Mouse (Mus musculus) CH12.LX (cell line): ENCODE measurements at regions not wholly inside any gene's neighbourhood (a gene's known extent, or its start where the extent isn't known, plus 50 kb on each side); places are given as distances from the start of the nearest gene placed in this dataset.
"Not testable (repeated sequence)": the region's sequence is repeated elsewhere in the genome, so short reads cannot be mapped to it uniquely, and the experiment has no call there.

Experiments used
- DNase-seq: peaks from one replicate; pipeline ENCODE4 v3.0.0-alpha.2; 2013; ENCODE audit errors: extremely low read depth
- H3K27ac ChIP-seq: 2 replicates; pipeline ENCODE4 v1.5.1; 2012; ENCODE audit warnings: low read depth, mild to moderate bottlenecking, control low read depth, moderate library complexity; ENCODE audit not compliant: insufficient read depth
- H3K27me3 ChIP-seq: replicated peaks from 2 replicates; pipeline ENCODE3; 2012; ENCODE audit warnings: inconsistent platforms
- H3K36me3 ChIP-seq, 2 experiments: replicated peaks in 1 of 2; 2 replicates each; pipeline versions ENCODE3 to v1.6.1; 2012; ENCODE audit warnings: inconsistent platforms in 1 of 2, low read length in 1 of 2, mild to moderate bottlenecking in 1 of 2, mixed read lengths in 1 of 2, moderate library complexity in 1 of 2; ENCODE audit not compliant: control insufficient read depth in 1 of 2, insufficient read depth in 1 of 2
- H3K4me1 ChIP-seq, 2 experiments: 2 replicates each; pipeline ENCODE4 v1.6.1; 2012; ENCODE audit warnings: inconsistent platforms in 1 of 2, moderate library complexity in 1 of 2; ENCODE audit not compliant: insufficient read depth in 2 of 2, control insufficient read depth in 1 of 2
- H3K4me2 ChIP-seq: 2 replicates; pipeline ENCODE4 v1.6.1; 2012; ENCODE audit warnings: low read depth, mild to moderate bottlenecking, control low read depth; ENCODE audit not compliant: poor library complexity, insufficient read depth, severe bottlenecking
- H3K4me3 ChIP-seq, 3 experiments: fragments of 150-350 bp in 1 of 3; sonication (generic) in 1 of 3; replicated peaks in 1 of 3; 2 replicates each; pipeline versions ENCODE3 to v1.5.1; 2011 to 2012; ENCODE audit warnings: low read depth in 2 of 3, low read length in 2 of 3, mild to moderate bottlenecking in 2 of 3, moderate library complexity in 2 of 3, control low read depth in 1 of 3, improper control_type of control experiment in 1 of 3, inconsistent platforms in 1 of 3, mixed read lengths in 1 of 3; ENCODE audit not compliant: poor library complexity in 1 of 3
- H3K79me2 ChIP-seq: replicated peaks from 2 replicates; pipeline ENCODE4 v1.6.1; 2012; ENCODE audit warnings: mild to moderate bottlenecking, moderate library complexity; ENCODE audit not compliant: control insufficient read depth, poor library complexity, insufficient read depth, severe bottlenecking; ENCODE audit errors: extremely low read depth
- H3K9ac ChIP-seq: 2 replicates; pipeline ENCODE4 v1.6.1; 2012; ENCODE audit warnings: low read depth, mild to moderate bottlenecking, control low read depth, moderate library complexity; ENCODE audit not compliant: insufficient read depth
- H3K9me3 ChIP-seq: replicated peaks from 2 replicates; pipeline ENCODE3; 2012; ENCODE audit warnings: low read length, inconsistent platforms, mixed read lengths
- BHLHE40 ChIP-seq: IDR thresholded peaks from 2 replicates; pipeline ENCODE4 v1.6.1; 2011; ENCODE audit warnings: mild to moderate bottlenecking, low read depth, low read length, improper control_type of control experiment
- CHD2 ChIP-seq: IDR thresholded peaks from 2 replicates; pipeline ENCODE4 v1.6.1; 2011; ENCODE audit warnings: low read length, improper control_type of control experiment
- CTCF ChIP-seq, 2 experiments: IDR thresholded peaks in 1 of 2; conservative IDR thresholded peaks in 1 of 2; 2 replicates each; pipeline ENCODE4 v1.5.1; 2011 to 2012; ENCODE audit warnings: low read depth in 2 of 2, low read length in 2 of 2, improper control_type of control experiment in 1 of 2, inconsistent platforms in 1 of 2, mild to moderate bottlenecking in 1 of 2, moderate library complexity in 1 of 2
- ELF1 ChIP-seq: IDR thresholded peaks from 2 replicates; pipeline ENCODE4 v1.6.1; 2014; ENCODE audit warnings: low read depth, mild to moderate bottlenecking, inconsistent platforms, low read length, improper control_type of control experiment
- EP300 ChIP-seq: IDR thresholded peaks from 2 replicates; pipeline ENCODE4 v1.6.1; 2011; ENCODE audit warnings: low read length, improper control_type of control experiment
- ETS1 ChIP-seq: conservative IDR thresholded peaks from 2 replicates; pipeline ENCODE4 v1.6.1; 2012; ENCODE audit warnings: low read depth, mild to moderate bottlenecking, inconsistent platforms, low read length, improper control_type of control experiment, moderate library complexity
- HCFC1 ChIP-seq: IDR thresholded peaks from 2 replicates; pipeline ENCODE4 v1.6.1; 2012; ENCODE audit warnings: low read depth, mild to moderate bottlenecking, inconsistent platforms, low read length, improper control_type of control experiment
- JUN ChIP-seq: IDR thresholded peaks from 2 replicates; pipeline ENCODE4 v1.6.1; 2011; ENCODE audit warnings: low read depth, mild to moderate bottlenecking, low read length, improper control_type of control experiment, moderate library complexity; ENCODE audit not compliant: insufficient read depth
- JUND ChIP-seq: conservative IDR thresholded peaks from 2 replicates; pipeline ENCODE4 v1.6.1; 2011; ENCODE audit warnings: low read depth, low read length, improper control_type of control experiment
- MAFK ChIP-seq: IDR thresholded peaks from 2 replicates; pipeline ENCODE4 v1.6.1; 2011; ENCODE audit warnings: low read length, improper control_type of control experiment; ENCODE audit not compliant: insufficient replicate concordance
- MAZ ChIP-seq: IDR thresholded peaks from 2 replicates; pipeline ENCODE4 v1.6.1; 2012; ENCODE audit warnings: low read depth, mild to moderate bottlenecking, inconsistent platforms, low read length, improper control_type of control experiment, moderate library complexity
- MEF2A ChIP-seq: IDR thresholded peaks from 2 replicates; pipeline ENCODE4 v1.6.1; 2014; ENCODE audit warnings: low read depth, mild to moderate bottlenecking, inconsistent platforms, low read length, improper control_type of control experiment, borderline replicate concordance
- NELFE ChIP-seq: IDR thresholded peaks from 2 replicates; pipeline ENCODE4 v1.6.1; 2011; ENCODE audit warnings: low read depth, low read length, improper control_type of control experiment
- POLR2A ChIP-seq: IDR thresholded peaks from 2 replicates; pipeline ENCODE4 v1.6.1; 2011; ENCODE audit warnings: low read depth, mild to moderate bottlenecking, improper control_type of control experiment, low read length
- POLR2AphosphoS2 ChIP-seq: IDR thresholded peaks from 2 replicates; pipeline ENCODE4 v1.6.1; 2011; ENCODE audit warnings: low read depth, low read length, improper control_type of control experiment
- RAD21 ChIP-seq: IDR thresholded peaks from 2 replicates; pipeline ENCODE4 v1.6.1; 2011; ENCODE audit warnings: low read depth, mild to moderate bottlenecking, low read length, improper control_type of control experiment, moderate library complexity
- SIN3A ChIP-seq: IDR thresholded peaks from 2 replicates; pipeline ENCODE4 v1.6.1; 2012; ENCODE audit warnings: low read length, improper control_type of control experiment, inconsistent platforms
- SMC3 ChIP-seq: IDR thresholded peaks from 2 replicates; pipeline ENCODE4 v1.6.1; 2011; ENCODE audit warnings: low read depth, low read length, improper control_type of control experiment
- TCF12 ChIP-seq: IDR thresholded peaks from 2 replicates; pipeline ENCODE4 v1.6.1; 2014; ENCODE audit warnings: low read depth, mild to moderate bottlenecking, inconsistent platforms, low read length, improper control_type of control experiment
- USF2 ChIP-seq: conservative IDR thresholded peaks from 2 replicates; pipeline ENCODE4 v1.6.1; 2011; ENCODE audit warnings: low read depth, low read length, improper control_type of control experiment
- ZC3H11A ChIP-seq: IDR thresholded peaks from 2 replicates; pipeline ENCODE4 v1.6.1; 2012; ENCODE audit warnings: low read depth, mild to moderate bottlenecking, inconsistent platforms, low read length, improper control_type of control experiment
- ZNF384 ChIP-seq: IDR thresholded peaks from 2 replicates; pipeline ENCODE4 v1.6.1; 2012; ENCODE audit warnings: low read depth, low read length, improper control_type of control experiment, inconsistent platforms
- dilution Hi-C: fragments of 300-500 bp; cut with MboI; formaldehyde crosslinking; loops from 2 replicates; pipeline ENCODE4 v1.14.3; 2020; ENCODE audit warnings: low sequenced_read_pairs; ENCODE audit not compliant: extremely low pct_unique_long_range_greater_than_20kb, extremely low pct_ligation_motif_present
- in situ Hi-C: fragments of 300-500 bp; cut with MboI; formaldehyde crosslinking; loops from 3 replicates; pipeline ENCODE4 v1.14.3; 2019; ENCODE audit warnings: low sequenced_read_pairs, low pct_ligation_motif_present, low pct_unique_long_range_greater_than_20kb, mixed read lengths

DNA sequence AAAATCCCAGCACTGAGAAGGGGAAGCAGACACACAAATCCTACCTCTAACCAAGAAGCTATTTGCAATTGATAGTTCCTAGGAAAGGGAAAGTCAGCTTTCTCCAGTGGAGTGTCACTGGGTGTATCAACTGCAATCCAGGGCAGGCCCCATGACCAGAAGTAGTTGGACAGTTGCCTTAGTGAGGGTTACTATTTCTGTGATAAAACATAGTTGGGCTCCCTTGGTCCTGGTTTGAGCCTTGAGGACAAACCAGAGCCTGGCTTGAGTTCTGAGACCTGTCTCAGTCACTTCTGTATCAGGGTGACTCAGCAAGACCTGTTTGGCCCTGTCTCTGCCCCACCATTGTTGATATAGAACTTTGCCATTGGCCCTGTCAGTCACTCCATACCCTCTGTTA is 384.3 kb downstream of the Fut8 start:
- in situ Hi-C loops (no loop called here), dilution Hi-C loops (no loop called here)
- H3K4me1 ChIP-seq, result peaks cover 3 to 7% of the 10 kb centered on the region in 2 experiments; a peak in 3 of 4 replicates
- TF ChIP-seq MAFK, result no peak
- no peak for TF ChIP-seq MAZ
- no peak for TF ChIP-seq POLR2A
- TF ChIP-seq POLR2AphosphoS2, result no peak
- TF ChIP-seq NELFE, result no peak
- no peak for TF ChIP-seq HCFC1
- TF ChIP-seq ETS1, result no peak
- TF ChIP-seq SIN3A, result no peak
- TF ChIP-seq ZNF384, result no peak
- TF ChIP-seq ELF1, result no peak
- TF ChIP-seq USF2, result no peak
- TF ChIP-seq TCF12, result no peak
- no peak for TF ChIP-seq ZC3H11A
- no peak for TF ChIP-seq MEF2A
- no peak for TF ChIP-seq CHD2
- no peak for TF ChIP-seq SMC3
- TF ChIP-seq JUND, result no peak
- no peak for TF ChIP-seq EP300
- no peak for TF ChIP-seq BHLHE40
- H3K4me2 ChIP-seq, result no peak overlapping the region
- no peaks in the 10 kb centered on the region for H3K27me3 ChIP-seq
- H3K9me3 ChIP-seq, result no peaks in the 10 kb centered on the region
- no peak for DNase-seq
- H3K9ac ChIP-seq, result no peak overlapping the region
- H3K27ac ChIP-seq, result no peak overlapping the region
- no peaks in the 10 kb centered on the region for H3K36me3 ChIP-seq
- no peaks in the 10 kb centered on the region for H3K79me2 ChIP-seq
- no peak overlapping the region for H3K4me3 ChIP-seq

DNA sequence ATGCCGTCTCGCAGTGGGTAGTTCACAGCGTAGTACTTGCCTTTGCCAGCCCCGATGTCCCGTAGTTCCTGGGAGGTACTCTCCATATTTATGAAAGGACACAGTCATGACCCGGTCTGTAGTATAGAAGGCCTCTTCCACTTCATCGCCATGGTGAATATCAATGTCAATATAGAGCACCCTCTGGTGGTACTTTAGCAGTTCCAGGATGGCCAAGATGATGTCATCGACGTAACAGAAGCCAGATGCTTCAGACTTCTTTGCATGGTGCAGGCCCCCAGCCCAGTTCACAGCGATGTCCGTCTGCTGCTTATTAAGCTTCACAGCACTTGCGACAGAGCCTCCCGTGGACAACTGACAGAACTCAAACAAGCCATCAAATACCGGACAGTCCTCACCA is 386.4 kb downstream of the Fut8 start:
- in situ Hi-C loops, H3K9ac ChIP-seq, H3K4me2 ChIP-seq, H3K79me2 ChIP-seq, H3K4me3 ChIP-seq, H3K27me3 ChIP-seq, H3K4me1 ChIP-seq, H3K9me3 ChIP-seq, dilution Hi-C loops, H3K36me3 ChIP-seq, H3K27ac ChIP-seq: not testable (repeated sequence)
- TF ChIP-seq CTCF (conservative IDR thresholded peaks at IDR 0.05 in 1 of 2, IDR thresholded peaks at IDR 0.05 in 1 of 2; ENCODE audit: low read depth in 2 of 2, low read length in 2 of 2) (peak in 1 of 2 experiments; percentile 52; a peak in 2 of 4 replicates), RAD21 (peak; percentile 37), JUND (peak; percentile 49; the same call in 1 of the 2 replicates), SMC3 (peak; percentile 42), JUN (peak; percentile 26; the same call in 1 of the 2 replicates)
- peak; percentile 28 for DNase-seq
